Mouse (Mus musculus): ENCODE data around the gene Card10. TPM values are rescaled to one million over a fixed set of nuclear protein-coding genes. Genes with fewer than 3 reads are reported as not detected.
A peak's percentile ranks its signal among the peaks of the same experiment; 100 is the strongest.

Gene Card10
- total RNA-seq, 2 experiments from 2014 or later, result 3.6 to 4.3 TPM

DNA sequence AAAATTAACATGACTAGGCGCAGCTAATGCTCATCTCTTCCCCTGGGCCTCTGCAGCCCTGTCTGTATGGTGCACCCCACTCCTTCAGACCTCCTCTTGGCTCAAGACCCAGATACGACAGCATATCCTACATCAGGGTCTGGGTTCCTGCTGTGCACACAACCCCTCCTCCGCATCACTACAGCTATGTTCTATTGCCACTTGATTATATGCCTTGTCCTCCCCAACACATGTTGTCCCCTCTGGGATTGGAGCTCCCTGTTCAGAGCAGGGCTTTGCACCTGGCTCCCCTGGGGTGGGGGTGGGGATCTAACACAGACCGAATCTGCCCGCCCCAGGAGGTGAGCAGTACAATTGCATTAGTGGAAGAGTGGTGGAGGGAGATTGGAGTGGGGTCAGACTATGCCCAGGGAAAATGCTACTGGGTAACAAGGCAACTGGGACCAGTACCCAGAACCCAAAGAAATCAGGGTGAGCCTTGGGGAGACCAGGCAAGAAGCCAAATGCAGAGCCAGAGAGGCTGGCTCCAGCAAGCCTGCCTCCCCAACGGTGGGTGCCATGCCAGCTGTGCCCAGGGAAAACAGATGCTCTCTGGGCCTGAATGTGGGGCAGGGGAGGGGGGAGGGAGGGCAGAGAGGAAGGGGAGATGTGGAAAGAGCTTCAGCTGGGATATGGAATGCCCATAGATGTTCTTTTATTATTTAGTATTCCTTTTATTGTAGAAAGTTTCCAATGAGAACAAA is 52.1 kb downstream of the Card10 start:
- intact Hi-C loops (cut with DNase I), result no loop called here
- no peak for DNase-seq (ENCODE audit: low spot score in 2 of 2)

GRCm38 (mm10) chr15:78749855-78750254 is 53.0 kb downstream of the Card10 start:
- DNase-seq (ENCODE audit: low spot score in 2 of 2), result no peak
- intact Hi-C loops (cut with DNase I), result loop anchor here (10.0 kb wide), 1 partner anchor 305 kb away; no protein-coding TSS in a partner anchor

GRCm38 (mm10) chr15:78744206-78744605 is 58.6 kb downstream of the Card10 start:
- peak; percentile 72 to 82 for DNase-seq (ENCODE audit: low spot score in 2 of 2)
- intact Hi-C loops (cut with DNase I), result loop anchor here (1.0 to 10.0 kb wide), 3 partner anchors 120 to 299 kb away; no protein-coding TSS in a partner anchor

GRCm38 (mm10) chr15:78742831-78743230 is 60.0 kb downstream of the Card10 start:
- intact Hi-C loops (cut with DNase I), result loop anchor here (10.0 kb wide), 1 partner anchor 298 kb away; no protein-coding TSS in a partner anchor
- no peak for DNase-seq (ENCODE audit: low spot score in 2 of 2)

DNA sequence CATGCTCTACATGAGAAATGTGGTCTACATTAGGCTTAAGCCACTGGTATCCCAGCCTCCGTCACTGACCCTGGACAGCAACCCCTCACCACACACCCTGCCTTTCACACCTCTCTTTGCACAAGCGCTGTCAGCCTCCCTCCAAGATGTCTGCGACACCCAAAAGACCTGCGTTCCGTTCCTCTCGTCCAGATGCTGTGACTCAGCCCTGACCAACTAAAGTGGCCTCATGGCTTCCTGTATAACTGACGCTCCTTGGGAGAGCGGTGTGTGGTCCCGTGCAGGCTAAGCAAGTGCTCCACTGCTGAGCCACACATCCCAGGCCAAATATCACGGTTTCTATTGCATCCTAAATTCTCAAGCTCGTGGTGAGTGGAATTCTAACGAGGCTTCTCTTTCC is 62.2 kb downstream of the Card10 start:
- intact Hi-C loops (cut with DNase I), result loop anchor here (10.0 kb wide), 1 partner anchor 296 kb away; no protein-coding TSS in a partner anchor
- DNase-seq (ENCODE audit: low spot score in 2 of 2), result no peak

GRCm38 (mm10) chr15:78737146-78737545 is 65.7 kb downstream of the Card10 start:
- no peak for DNase-seq (ENCODE audit: low spot score in 2 of 2)
- intact Hi-C loops (cut with DNase I), result no loop called here

GRCm38 (mm10) chr15:78736681-78737100 is 66.2 kb downstream of the Card10 start:
- DNase-seq (ENCODE audit: low spot score in 2 of 2), result no peak
- intact Hi-C loops (cut with DNase I), result no loop called here

DNA sequence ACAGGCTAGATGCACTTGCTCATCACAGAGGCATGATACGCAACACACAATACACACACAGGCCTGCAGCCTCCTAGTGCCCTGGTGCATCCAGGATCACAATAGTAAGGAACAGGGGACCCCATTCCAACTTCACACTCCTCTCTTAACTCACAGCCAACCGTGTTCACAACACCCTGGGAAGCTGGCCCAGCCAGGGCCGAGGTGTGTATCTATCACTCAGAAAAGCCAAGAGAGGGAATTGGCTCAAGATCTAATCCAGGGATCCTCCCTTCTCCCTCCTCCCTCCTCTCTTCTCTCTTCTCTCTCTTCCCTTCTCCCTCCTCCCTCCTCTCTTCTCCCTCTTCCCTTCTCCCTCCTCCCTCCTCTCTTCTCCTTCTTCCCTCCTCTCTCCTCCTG is 66.7 kb downstream of the Card10 start:
- no peak for DNase-seq (ENCODE audit: low spot score in 2 of 2)
- intact Hi-C loops (cut with DNase I), result no loop called here

GRCm38 (mm10) chr15:78735431-78736180 is 67.2 kb downstream of the Card10 start:
- no peak for DNase-seq (ENCODE audit: low spot score in 2 of 2)

DNA sequence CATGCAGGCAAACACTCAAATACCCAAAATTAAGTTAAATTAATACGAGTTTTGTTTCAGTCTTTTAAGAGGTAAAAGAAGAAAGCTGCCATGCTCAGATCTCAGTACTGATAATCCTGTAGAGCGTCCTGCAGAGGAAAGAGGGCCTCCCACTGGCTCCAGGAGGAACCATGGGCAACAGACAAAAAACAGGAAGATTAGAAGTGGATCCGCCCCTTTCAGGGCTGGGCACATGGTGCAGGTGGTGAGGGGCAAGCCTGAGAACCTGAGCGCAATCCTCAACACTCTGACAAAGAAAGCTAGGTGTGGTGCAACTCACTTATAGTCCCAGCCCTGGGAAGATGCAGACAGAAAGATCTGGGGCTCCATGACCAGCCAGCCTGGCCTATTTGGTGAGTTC is 71.0 kb downstream of the Card10 start:
- intact Hi-C loops (cut with DNase I), result no loop called here
- no peak for DNase-seq (ENCODE audit: low spot score in 2 of 2)

More at GRCm38 (mm10) chr15:78735431-78736180, 67.2 kb downstream of the Card10 start:
- intact Hi-C loops (cut with DNase I), result no loop called here

GRCm38 (mm10) chr15:78730315-78731049 is 72.4 kb downstream of the Card10 start:
- no peak for DNase-seq (ENCODE audit: low spot score in 2 of 2)
- intact Hi-C loops (cut with DNase I), result no loop called here

DNA sequence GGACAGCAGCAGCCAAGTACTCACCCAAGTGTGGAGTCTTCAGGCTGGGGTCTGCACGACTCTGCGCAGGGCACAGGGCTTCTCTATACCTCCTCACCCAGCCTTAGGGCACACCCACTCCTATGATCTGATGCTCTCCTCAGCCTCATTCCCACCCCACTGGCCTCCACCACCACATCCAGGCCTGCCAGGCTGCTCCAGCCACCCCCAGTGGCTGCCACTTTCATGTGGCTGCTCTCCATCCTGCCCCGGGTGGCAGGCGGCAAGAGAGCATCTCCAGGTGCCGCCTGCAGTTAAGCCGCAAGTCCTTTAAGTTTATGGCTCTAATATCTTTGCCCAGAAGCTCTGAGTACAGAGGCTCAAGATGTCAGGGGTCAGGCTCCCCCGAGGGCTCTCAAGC is 76.1 kb downstream of the Card10 start:
- intact Hi-C loops (cut with DNase I), result no loop called here
- DNase-seq (ENCODE audit: low spot score in 2 of 2), result no peak

Other genes with a start within 250 kb of the Card10 start
- gene Rac2, start 230.3 kb downstream of the Card10 start, total RNA-seq (2021), result 1 to 10 TPM; 2.7 to 4.3 TPM
- 10 to 100 TPM in 1 of 2 experiments, 1 to 10 TPM in 1; 8.7 to 11.9 TPM for gene Cyth4, start 206.0 kb downstream of the Card10 start, total RNA-seq (2021)
- gene Elfn2, start 84.3 kb downstream of the Card10 start, total RNA-seq (2021), result 100 to 1,000 TPM; 130 to 159 TPM
- 1 to 10 TPM; 4.9 to 6.0 TPM for gene Mfng, start 29.6 kb downstream of the Card10 start, total RNA-seq (2021)
- 10 to 100 TPM; 14.4 to 16.5 TPM for gene Cdc42ep1, start 39.6 kb upstream of the Card10 start, total RNA-seq (2021)
- not detected for gene Lgals2, start 52.5 kb upstream of the Card10 start, total RNA-seq (2021)
- 10 to 100 TPM; 57.6 to 65.0 TPM for gene Gga1, start 74.1 kb upstream of the Card10 start, total RNA-seq (2021)
- under 1 TPM in 1 of 2 experiments, not detected in 1; 0.97 TPM for gene Gm49510, start 96.6 kb upstream of the Card10 start, total RNA-seq (2021)
- 10 to 100 TPM; 23.7 to 31.5 TPM for gene Sh3bp1, start 96.7 kb upstream of the Card10 start, total RNA-seq (2021)
- 100 to 1,000 TPM; 159 to 192 TPM for gene Pdxp, start 110.9 kb upstream of the Card10 start, total RNA-seq (2021)
- gene Lgals1, start 123.7 kb upstream of the Card10 start, total RNA-seq (2021), result 10 to 100 TPM; 19.3 to 25.0 TPM
- gene Nol12, start 131.9 kb upstream of the Card10 start, total RNA-seq (2021), result 10 to 100 TPM; 39.5 to 42.1 TPM
- 10 to 100 TPM; 14.3 to 19.5 TPM for gene Triobp, start 144.7 kb upstream of the Card10 start, total RNA-seq (2021)
- 100 to 1,000 TPM in 1 of 2 experiments, 10 to 100 TPM in 1; 87.0 to 113 TPM for gene H1f0, start 225.4 kb upstream of the Card10 start, total RNA-seq (2021)
- gene Galr3, start 238.8 kb upstream of the Card10 start, total RNA-seq (2021), result not detected